Mouse (Mus musculus): ENCODE results near the gene Gm10273.

Gene Gm10273

GRCm38 (mm10) chr10:59402899-59403792 lies 7.7 kb downstream of the Gm10273 start, which contains the start of gene Pla2g12b:
Gene Pla2g12b, plus strand, starts transcription at chr10:59403660.
- DNase-seq (ENCODE audit: low spot score) = no peak

DNA sequence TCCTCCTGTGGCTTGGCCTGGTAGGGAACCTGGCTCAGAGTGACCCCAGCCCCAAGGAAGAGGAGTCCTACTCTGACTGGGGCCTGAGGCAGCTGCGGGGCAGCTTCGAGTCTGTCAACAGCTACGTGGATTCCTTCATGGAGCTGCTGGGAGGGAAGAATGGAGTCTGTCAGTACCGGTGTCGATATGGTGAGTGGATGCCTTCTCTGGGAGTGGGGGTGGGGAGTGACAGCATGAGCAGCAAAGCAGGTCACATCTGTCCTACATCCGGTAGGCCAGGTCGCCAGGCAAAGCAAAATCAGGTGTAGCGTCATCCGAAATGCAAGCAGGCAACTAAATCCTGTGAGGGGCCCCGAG lies 8.3 kb downstream of the Gm10273 start:
- DNase-seq (ENCODE audit: low spot score) = no peak

DNA sequence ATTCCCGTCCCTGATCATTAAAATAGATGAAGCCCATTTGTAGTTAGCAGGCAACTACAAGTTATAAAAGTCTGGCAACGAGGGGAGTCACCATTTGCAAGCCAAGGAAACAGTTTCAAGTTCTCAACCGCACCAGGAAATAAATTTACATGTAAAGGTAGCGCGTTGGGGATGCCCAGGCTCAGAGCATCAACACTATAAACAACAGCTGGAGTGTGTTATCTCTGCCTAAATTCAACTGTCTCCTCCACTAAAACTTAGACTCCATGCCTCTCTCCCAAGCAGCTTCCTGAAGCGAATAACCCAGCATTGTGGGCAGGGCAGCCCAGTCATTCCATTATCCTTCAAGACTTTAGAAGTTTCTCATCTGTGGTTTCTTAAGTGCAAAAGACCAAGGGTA lies 13.1 kb downstream of the Gm10273 start:
- DNase-seq (ENCODE audit: low spot score) = no peak

DNA sequence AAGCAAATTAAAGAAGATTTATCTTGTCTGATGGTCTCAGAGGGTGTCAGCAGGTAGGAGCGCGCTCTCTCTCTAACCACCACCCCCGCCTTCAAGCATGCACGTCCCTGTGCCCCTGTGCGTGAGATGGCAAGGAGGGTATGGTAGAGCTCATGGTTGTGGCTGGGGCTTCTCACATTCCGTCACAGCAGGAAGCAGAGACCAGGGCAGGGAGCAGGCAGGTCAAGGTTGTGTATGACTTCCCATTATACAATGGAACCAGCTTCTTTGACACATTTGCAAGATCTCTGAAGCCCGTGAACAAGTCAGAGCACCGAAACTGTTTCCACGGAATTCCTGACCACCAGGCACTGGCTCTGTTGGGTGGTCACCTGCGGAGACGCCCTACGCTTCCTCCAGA lies 14.8 kb downstream of the Gm10273 start:
- DNase-seq (ENCODE audit: low spot score) = no peak

GRCm38 (mm10) chr10:59413711-59414110 lies 18.3 kb downstream of the Gm10273 start:
- DNase-seq (ENCODE audit: low spot score) = no peak

GRCm38 (mm10) chr10:59416623-59417022 lies 21.2 kb downstream of the Gm10273 start:
- DNase-seq (ENCODE audit: low spot score) = no peak

- no peak for DNase-seq (ENCODE audit: low spot score)
Observed at GRCm38 (mm10) chr10:59419516-59419915, 24.1 kb downstream of the Gm10273 start.

- DNase-seq (ENCODE audit: low spot score) = no peak
Observed at GRCm38 (mm10) chr10:59424453-59424852, 29.0 kb downstream of the Gm10273 start.

GRCm38 (mm10) chr10:59425369-59425768 lies 29.9 kb downstream of the Gm10273 start:
- DNase-seq (ENCODE audit: low spot score) = no peak

- no peak for DNase-seq (ENCODE audit: low spot score)
Observed at GRCm38 (mm10) chr10:59426371-59426770, 30.9 kb downstream of the Gm10273 start.

GRCm38 (mm10) chr10:59429448-59430135 lies 34.2 kb downstream of the Gm10273 start:
- no peak for DNase-seq (ENCODE audit: low spot score)

DNA sequence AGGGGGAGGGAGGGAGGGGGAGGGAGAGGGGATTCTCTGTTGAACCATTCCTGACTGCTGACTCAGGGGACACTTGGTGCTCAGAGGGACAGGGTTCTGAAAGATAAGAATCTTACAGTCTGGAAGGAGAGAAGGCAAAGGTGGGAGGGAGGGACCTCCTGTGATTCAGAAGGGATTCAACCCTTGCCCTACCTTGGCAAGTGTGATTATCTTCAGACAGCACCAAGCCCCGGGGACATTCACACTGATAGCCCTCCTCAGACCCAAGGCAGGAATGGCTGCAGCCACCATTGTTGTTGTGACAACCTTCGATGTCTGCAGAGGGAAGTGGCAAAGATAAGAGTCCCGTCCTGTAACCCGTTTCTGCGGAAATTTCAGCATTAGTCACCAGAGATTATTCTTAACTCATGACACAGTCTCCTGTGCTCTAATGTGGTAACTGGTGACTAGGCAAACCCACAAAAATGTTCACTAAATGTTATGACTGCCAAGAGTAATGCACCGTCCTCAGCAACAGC lies 35.3 kb downstream of the Gm10273 start:
- no peak for DNase-seq (ENCODE audit: low spot score)

DNA sequence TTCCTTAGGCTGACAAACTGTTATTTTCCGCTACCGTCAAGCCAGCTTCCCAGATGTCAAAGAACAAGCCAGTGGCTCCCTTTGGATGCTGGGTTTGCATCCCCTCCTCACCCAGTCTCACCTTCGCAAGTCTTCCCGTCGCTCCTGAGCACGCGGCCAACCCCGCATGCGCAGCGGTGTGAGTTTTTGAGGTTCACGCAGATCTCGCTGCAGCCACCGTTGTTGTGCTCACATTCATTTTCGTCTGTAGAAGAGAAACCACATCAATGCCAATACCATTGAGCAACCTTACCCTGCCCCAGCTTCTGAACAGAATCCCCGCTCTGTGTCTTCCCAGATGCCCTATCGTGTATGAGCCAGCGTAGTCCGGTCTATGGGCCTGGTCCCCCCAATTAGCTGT lies 40.3 kb downstream of the Gm10273 start:
- no peak for DNase-seq (ENCODE audit: low spot score)

DNA sequence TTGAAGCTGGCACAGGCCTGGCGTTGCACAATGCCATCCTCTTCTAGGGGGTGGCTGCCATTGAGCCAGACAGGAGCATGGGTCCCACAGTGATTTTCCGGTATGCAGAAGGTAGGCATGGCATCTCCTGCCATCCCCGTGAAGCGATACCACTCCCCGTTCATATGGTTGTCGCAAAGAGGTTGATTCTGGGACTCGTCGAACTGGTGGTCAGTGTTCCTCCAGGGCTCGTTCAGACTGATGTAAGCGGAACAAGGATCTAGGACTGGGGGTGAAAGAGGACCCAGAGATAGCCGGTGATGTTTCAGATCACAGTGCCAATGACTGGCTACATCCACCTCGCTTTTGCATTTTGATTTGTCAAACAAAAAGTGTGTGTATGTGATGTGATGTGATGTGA lies 43.2 kb downstream of the Gm10273 start:
- DNase-seq (ENCODE audit: low spot score) = no peak

GRCm38 (mm10) chr10:59439508-59439931 lies 44.1 kb downstream of the Gm10273 start:
- no peak for DNase-seq (ENCODE audit: low spot score)

- DNase-seq (ENCODE audit: low spot score) = no peak
Observed at GRCm38 (mm10) chr10:59440177-59440576, 44.7 kb downstream of the Gm10273 start.

DNA sequence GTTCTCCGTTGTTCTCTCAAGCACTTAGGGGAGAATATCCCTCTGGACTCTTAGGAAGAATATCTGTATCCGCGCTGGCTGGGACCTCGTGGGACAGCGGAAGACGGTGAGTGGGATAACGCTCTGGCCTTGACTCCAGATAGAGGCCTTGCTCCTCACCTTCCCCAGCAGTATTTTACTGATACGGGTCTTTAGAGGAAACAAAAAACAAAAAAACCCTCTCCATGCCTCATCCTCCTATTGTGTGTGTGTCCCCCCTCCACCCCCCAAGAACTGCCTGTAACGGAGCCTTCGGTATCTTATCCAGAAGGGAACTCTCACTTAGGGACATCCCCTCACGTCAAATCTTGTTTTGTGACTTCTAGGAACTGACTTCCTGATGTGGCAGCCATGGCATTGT lies 46.3 kb downstream of the Gm10273 start, which contains the start of gene Oit3:
Oit3 (minus strand) TSS at position 44 of the 400 bp plus-strand sequence.
- DNase-seq (ENCODE audit: low spot score) = no peak

- DNase-seq (ENCODE audit: low spot score) = peak; percentile 22
Observed at GRCm38 (mm10) chr10:59443212-59443611, 47.8 kb downstream of the Gm10273 start.

- no peak for DNase-seq (ENCODE audit: low spot score)
Observed at GRCm38 (mm10) chr10:59444106-59444505, 48.7 kb downstream of the Gm10273 start.

- DNase-seq (ENCODE audit: low spot score) = no peak
Observed at GRCm38 (mm10) chr10:59444635-59445034, 49.2 kb downstream of the Gm10273 start.
